Mouse (Mus musculus): ENCODE data around the gene Ndel1. TPM values are rescaled to one million over a fixed set of nuclear protein-coding genes. Genes with fewer than 3 reads are reported as not detected.

Ndel1 gene
- polyA plus RNA-seq, 1 experiment from 2014 or later = 70.4 TPM

GRCm38 (mm10) chr11:68904375-68905137, 32.9 kb upstream of the Ndel1 start:
- Histone ChIP-seq H3K4me1 (ENCODE audit: control insufficient read depth, insufficient read depth, low read length) (peaks cover 4% of the 10 kb centered on the region; the same call in 1 of the 2 replicates), H3K27me3 (replicated peaks; ENCODE audit: control insufficient read depth, insufficient read depth, low read length) (no peaks in the 10 kb centered on the region), H3K36me3 (ENCODE audit: control insufficient read depth, insufficient read depth, low read length) (peaks cover 26% of the 10 kb centered on the region), H3K4me3 (ENCODE audit: low read length) (no peak overlapping the region), H3K27ac (ENCODE audit: low read length) (0 out of 2 replicates have a peak overlapping the region, but pooled peaks have one; percentile 11), H3K9ac (ENCODE audit: low read depth, low read length) (no peak overlapping the region), H3K9me3 (ENCODE audit: control insufficient read depth, low read length) (no peaks in the 10 kb centered on the region), H3K4me2 (ENCODE audit: low read depth, low read length) (no peak overlapping the region)
- ATAC-seq = no peak
- WGBS = 75% methylated on average over 8 of the region's 8 CpGs

- H3K27ac ChIP-seq (ENCODE audit: low read length) = no peak overlapping the region
- H3K4me3 ChIP-seq (ENCODE audit: low read length) = no peak overlapping the region
- peaks cover 4% of the 10 kb centered on the region; the same call in 1 of the 2 replicates for H3K4me1 ChIP-seq (ENCODE audit: control insufficient read depth, insufficient read depth, low read length)
- no peaks in the 10 kb centered on the region for H3K9me3 ChIP-seq (ENCODE audit: control insufficient read depth, low read length)
- no peak for ATAC-seq
- H3K4me2 ChIP-seq (ENCODE audit: low read depth, low read length) = no peak overlapping the region
- no peak overlapping the region for H3K9ac ChIP-seq (ENCODE audit: low read depth, low read length)
- peaks cover 26% of the 10 kb centered on the region for H3K36me3 ChIP-seq (ENCODE audit: control insufficient read depth, insufficient read depth, low read length)
- no peaks in the 10 kb centered on the region for H3K27me3 ChIP-seq (replicated peaks; ENCODE audit: control insufficient read depth, insufficient read depth, low read length)
- 87% methylated on average over 2 of the region's 2 CpGs for WGBS
These were observed 32.1 kb upstream of the Ndel1 start for GRCm38 (mm10) chr11:68903775-68904174.

- H3K4me2 ChIP-seq (ENCODE audit: low read depth, low read length) = peak overlapping the region; percentile 68
- H3K27ac ChIP-seq (ENCODE audit: low read length) = no peak overlapping the region
- H3K4me1 ChIP-seq (ENCODE audit: control insufficient read depth, insufficient read depth, low read length) = peaks cover 4% of the 10 kb centered on the region; the same call in 1 of the 2 replicates
- H3K4me3 ChIP-seq (ENCODE audit: low read length) = peak overlapping the region; percentile 75
- no peak for ATAC-seq
- 81% methylated on average over 5 of the region's 5 CpGs for WGBS
- no peaks in the 10 kb centered on the region for H3K27me3 ChIP-seq (replicated peaks; ENCODE audit: control insufficient read depth, insufficient read depth, low read length)
- no peaks in the 10 kb centered on the region for H3K9me3 ChIP-seq (ENCODE audit: control insufficient read depth, low read length)
- H3K9ac ChIP-seq (ENCODE audit: low read depth, low read length) = peak overlapping the region; percentile 90
- H3K36me3 ChIP-seq (ENCODE audit: control insufficient read depth, insufficient read depth, low read length) = peaks cover 26% of the 10 kb centered on the region
These were observed 31.2 kb upstream of the Ndel1 start for GRCm38 (mm10) chr11:68902823-68903222.

DNA sequence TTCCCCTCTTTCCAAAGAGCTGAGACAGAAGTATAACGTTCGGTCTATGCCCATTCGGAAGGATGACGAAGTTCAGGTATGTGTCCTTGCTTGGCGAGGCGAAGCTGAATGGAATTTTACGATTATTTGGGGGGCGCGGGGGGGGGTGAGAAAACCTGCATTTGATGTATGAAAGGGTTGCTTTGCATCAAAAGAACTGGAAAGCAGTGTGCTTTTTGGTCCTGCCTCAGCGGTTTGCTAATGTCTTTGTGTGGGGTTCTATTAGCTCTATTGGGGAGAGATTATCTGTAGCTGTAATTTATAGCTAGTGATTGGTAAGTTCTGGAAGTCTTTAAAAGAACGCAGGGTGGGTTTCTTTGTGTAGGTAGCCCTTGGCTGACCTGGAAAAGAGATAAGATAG, 30.7 kb upstream of the Ndel1 start:
- H3K4me2 ChIP-seq (ENCODE audit: low read depth, low read length) = peak overlapping the region; percentile 68
- WGBS = 4% methylated on average over 11 of the region's 11 CpGs
- no peak for ATAC-seq
- peak overlapping the region; percentile 90 for H3K9ac ChIP-seq (ENCODE audit: low read depth, low read length)
- H3K9me3 ChIP-seq (ENCODE audit: control insufficient read depth, low read length) = no peaks in the 10 kb centered on the region
- H3K4me3 ChIP-seq (ENCODE audit: low read length) = peak overlapping the region; percentile 75
- peaks cover 26% of the 10 kb centered on the region for H3K36me3 ChIP-seq (ENCODE audit: control insufficient read depth, insufficient read depth, low read length)
- no peak overlapping the region for H3K27ac ChIP-seq (ENCODE audit: low read length)
- H3K4me1 ChIP-seq (ENCODE audit: control insufficient read depth, insufficient read depth, low read length) = peaks cover 4% of the 10 kb centered on the region; the same call in 1 of the 2 replicates
- no peaks in the 10 kb centered on the region for H3K27me3 ChIP-seq (replicated peaks; ENCODE audit: control insufficient read depth, insufficient read depth, low read length)

DNA sequence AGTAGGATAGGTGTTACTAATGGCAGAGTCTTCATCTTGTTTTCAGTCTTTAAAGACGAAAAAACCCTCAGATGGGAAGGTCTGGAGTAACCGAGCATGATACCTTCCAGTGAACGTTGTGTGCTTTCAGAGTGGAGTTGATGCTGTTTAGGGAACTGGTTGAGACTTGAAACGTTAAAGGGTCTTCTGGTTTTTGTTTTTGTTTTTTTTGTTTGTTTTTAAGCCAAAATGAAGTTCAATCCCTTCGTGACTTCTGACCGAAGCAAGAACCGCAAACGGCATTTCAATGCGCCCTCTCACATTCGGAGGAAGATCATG, 30.3 kb upstream of the Ndel1 start:
- peak overlapping the region; percentile 89 for H3K27ac ChIP-seq (ENCODE audit: low read length)
- 0% methylated on average over 10 of the region's 10 CpGs for WGBS
- H3K36me3 ChIP-seq (ENCODE audit: control insufficient read depth, insufficient read depth, low read length) = peaks cover 26% of the 10 kb centered on the region
- peak overlapping the region; percentile 90 for H3K9ac ChIP-seq (ENCODE audit: low read depth, low read length)
- H3K9me3 ChIP-seq (ENCODE audit: control insufficient read depth, low read length) = no peaks in the 10 kb centered on the region
- peak overlapping the region; percentile 75 for H3K4me3 ChIP-seq (ENCODE audit: low read length)
- peak overlapping the region; percentile 68 for H3K4me2 ChIP-seq (ENCODE audit: low read depth, low read length)
- no peak for ATAC-seq
- peaks cover 4% of the 10 kb centered on the region; the same call in 1 of the 2 replicates for H3K4me1 ChIP-seq (ENCODE audit: control insufficient read depth, insufficient read depth, low read length)
- H3K27me3 ChIP-seq (replicated peaks; ENCODE audit: control insufficient read depth, insufficient read depth, low read length) = no peaks in the 10 kb centered on the region

GRCm38 (mm10) chr11:68901351-68902046, 29.8 kb upstream of the Ndel1 start, which contains the start of gene Rpl26:
TSS of gene Rpl26 (plus strand) at chr11:68901583.
- Histone ChIP-seq H3K27ac (ENCODE audit: low read length) (peak within 1 kb of the TSS; percentile 89), H3K36me3 (ENCODE audit: control insufficient read depth, insufficient read depth, low read length) (peaks cover 26% of the 10 kb centered on the region), H3K27me3 (replicated peaks; ENCODE audit: control insufficient read depth, insufficient read depth, low read length) (no peaks in the 10 kb centered on the region), H3K4me2 (ENCODE audit: low read depth, low read length) (peak within 1 kb of the TSS; percentile 79), H3K4me1 (ENCODE audit: control insufficient read depth, insufficient read depth, low read length) (peaks cover 4% of the 10 kb centered on the region; the same call in 1 of the 2 replicates), H3K9me3 (ENCODE audit: control insufficient read depth, low read length) (no peaks in the 10 kb centered on the region), H3K4me3 (ENCODE audit: low read length) (peak within 1 kb of the TSS; percentile 75), H3K9ac (ENCODE audit: low read depth, low read length) (peak within 1 kb of the TSS; percentile 90)
- under 1% methylated on average over 52 of the region's 52 CpGs for WGBS
- ATAC-seq = peak; percentile 86

DNA sequence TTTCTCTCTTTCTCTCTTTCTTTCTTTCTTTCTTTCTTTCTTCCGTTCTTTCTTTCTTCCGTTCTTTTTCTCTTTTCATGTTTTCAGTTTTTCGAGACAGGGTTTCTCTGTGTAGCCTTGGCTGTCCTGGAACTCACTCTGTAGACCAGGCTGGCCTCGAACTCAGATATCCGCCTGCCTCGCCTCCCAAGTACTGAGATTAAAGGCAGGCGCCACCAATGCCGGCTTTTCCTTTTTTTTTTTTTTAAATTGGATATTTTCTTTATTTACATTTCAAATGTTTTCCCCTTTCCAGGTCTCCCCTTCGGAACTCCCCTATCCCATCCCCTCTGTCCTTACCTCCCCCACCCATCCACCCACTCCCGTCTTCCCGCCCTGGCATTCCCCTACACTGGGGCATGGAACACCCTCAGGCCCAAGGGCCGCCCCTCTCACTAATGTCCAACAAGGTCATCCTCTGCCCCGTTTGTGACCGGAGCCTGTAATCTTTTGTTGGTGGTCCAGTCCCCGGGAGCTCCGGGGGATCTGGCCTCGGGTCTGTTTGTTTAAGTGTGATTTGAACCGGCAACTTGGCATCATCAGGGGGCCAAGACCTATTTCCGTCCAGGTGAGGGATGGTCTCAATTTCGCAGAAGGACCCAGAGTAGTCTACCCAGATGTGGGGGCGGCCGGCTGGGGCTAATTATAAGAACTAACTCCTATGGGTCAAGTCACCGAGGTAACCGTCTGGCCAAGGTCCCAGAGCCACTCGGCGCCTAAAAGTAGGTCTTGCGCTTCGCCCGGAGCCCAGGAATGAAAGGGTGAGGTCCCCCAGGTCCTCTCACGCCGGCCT, 29.1 kb upstream of the Ndel1 start:
- peak overlapping the region; percentile 66 for H3K9ac ChIP-seq (ENCODE audit: low read depth, low read length)
- no peak overlapping the region for H3K27ac ChIP-seq (ENCODE audit: low read length)
- H3K36me3 ChIP-seq (ENCODE audit: control insufficient read depth, insufficient read depth, low read length) = peaks cover 19% of the 10 kb centered on the region
- H3K4me3 ChIP-seq (ENCODE audit: low read length) = peak overlapping the region; percentile 75
- 27% methylated on average over 31 of the region's 31 CpGs for WGBS
- no peaks in the 10 kb centered on the region for H3K27me3 ChIP-seq (replicated peaks; ENCODE audit: control insufficient read depth, insufficient read depth, low read length)
- peak; percentile 18 for ATAC-seq
- H3K4me2 ChIP-seq (ENCODE audit: low read depth, low read length) = peak overlapping the region; percentile 79
- peaks cover 4% of the 10 kb centered on the region; the same call in 1 of the 2 replicates for H3K4me1 ChIP-seq (ENCODE audit: control insufficient read depth, insufficient read depth, low read length)
- H3K9me3 ChIP-seq (ENCODE audit: control insufficient read depth, low read length) = no peaks in the 10 kb centered on the region

- H3K27ac ChIP-seq (ENCODE audit: low read length) = no peak overlapping the region
- H3K36me3 ChIP-seq (ENCODE audit: control insufficient read depth, insufficient read depth, low read length) = peaks cover 15% of the 10 kb centered on the region
- no peak for ATAC-seq
- H3K9me3 ChIP-seq (ENCODE audit: control insufficient read depth, low read length) = no peaks in the 10 kb centered on the region
- H3K4me1 ChIP-seq (ENCODE audit: control insufficient read depth, insufficient read depth, low read length) = peaks cover 4% of the 10 kb centered on the region; the same call in 1 of the 2 replicates
- H3K4me2 ChIP-seq (ENCODE audit: low read depth, low read length) = no peak overlapping the region
- WGBS = 86% methylated on average over 8 of the region's 8 CpGs
- H3K27me3 ChIP-seq (replicated peaks; ENCODE audit: control insufficient read depth, insufficient read depth, low read length) = no peaks in the 10 kb centered on the region
- H3K4me3 ChIP-seq (ENCODE audit: low read length) = no peak overlapping the region
- H3K9ac ChIP-seq (ENCODE audit: low read depth, low read length) = no peak overlapping the region
These were observed 28.2 kb upstream of the Ndel1 start for GRCm38 (mm10) chr11:68899815-68900214.

DNA sequence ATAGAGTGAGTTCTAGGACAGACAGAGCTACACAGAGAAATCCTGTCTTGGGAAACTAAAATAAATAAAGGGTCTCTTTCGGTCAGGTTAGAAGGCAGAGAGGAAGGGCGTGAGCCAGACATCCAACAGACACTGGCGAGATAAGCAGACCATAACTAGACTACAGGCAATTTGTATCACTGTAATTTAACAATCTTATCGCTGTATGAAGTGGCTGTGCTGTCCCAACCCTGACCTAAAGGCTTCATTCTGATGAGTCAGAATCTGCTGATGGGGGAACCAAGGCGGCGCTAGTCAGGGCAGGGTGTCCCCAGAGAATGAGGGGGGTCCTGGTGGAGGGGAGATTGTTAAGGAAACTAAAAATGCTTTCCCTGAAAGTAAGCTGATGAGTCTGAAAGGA, 27.1 kb upstream of the Ndel1 start:
- Histone ChIP-seq H3K9ac (ENCODE audit: low read depth, low read length) (no peak overlapping the region), H3K4me1 (ENCODE audit: control insufficient read depth, insufficient read depth, low read length) (peaks cover 4% of the 10 kb centered on the region; the same call in 1 of the 2 replicates), H3K27ac (ENCODE audit: low read length) (no peak overlapping the region), H3K27me3 (replicated peaks; ENCODE audit: control insufficient read depth, insufficient read depth, low read length) (no peaks in the 10 kb centered on the region), H3K4me2 (ENCODE audit: low read depth, low read length) (no peak overlapping the region), H3K9me3 (ENCODE audit: control insufficient read depth, low read length) (no peaks in the 10 kb centered on the region), H3K4me3 (ENCODE audit: low read length) (no peak overlapping the region), H3K36me3 (ENCODE audit: control insufficient read depth, insufficient read depth, low read length) (peaks cover 6% of the 10 kb centered on the region)
- 80% methylated on average over 6 of the region's 6 CpGs for WGBS
- ATAC-seq = no peak
